Mouse (Mus musculus): ENCODE measurements around the gene Slc2a3. TPM values are rescaled to one million over a fixed set of nuclear protein-coding genes. Genes with fewer than 3 reads are reported as not detected.
"Not testable (repeated sequence)": the region's sequence is repeated elsewhere in the genome, so short reads cannot be mapped to it uniquely, and the experiment has no call there.

Slc2a3 gene
- polyA plus RNA-seq, 1 experiment = 102 TPM

DNA sequence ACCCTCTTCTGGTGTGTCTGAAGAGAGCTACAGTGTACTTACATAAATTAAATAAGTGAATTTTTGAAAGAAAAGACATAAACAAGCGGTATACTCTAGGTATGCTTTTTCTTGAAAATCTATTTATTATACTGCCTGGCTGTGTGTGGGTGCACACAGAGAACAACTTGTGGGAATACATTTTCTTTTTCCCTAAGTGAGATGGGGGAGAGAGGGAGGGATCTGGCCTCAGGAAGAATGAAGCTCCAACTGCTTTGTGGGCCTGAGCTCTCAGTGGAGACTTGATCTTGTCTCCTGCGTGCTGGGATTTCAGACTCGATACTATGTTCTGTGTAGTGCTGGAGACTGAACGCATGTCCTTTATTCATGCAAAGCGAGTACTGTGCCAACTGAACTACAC, 99.6 kb downstream of the Slc2a3 start:
- no peak overlapping the region for H3K27ac ChIP-seq (ENCODE audit: insufficient read depth, low read length)
- 86% methylated on average over 5 of the region's 5 CpGs for WGBS
- no peaks in the 10 kb centered on the region for H3K27me3 ChIP-seq (ENCODE audit: control insufficient read depth, insufficient read depth, low read length)
- 0 out of 2 replicates have a peak, but pooled peaks cover 3% of the 10 kb centered on the region for H3K4me1 ChIP-seq (ENCODE audit: control insufficient read depth, insufficient read depth, low read length)
- TF ChIP-seq CTCF (IDR thresholded peaks at IDR 0.05; ENCODE audit: borderline replicate concordance, insufficient read depth, low read depth, low read length) = no peak
- TF ChIP-seq POLR2A (IDR thresholded peaks at IDR 0.05; ENCODE audit: borderline replicate concordance, insufficient read depth, low read length) = no peak
- H3K4me3 ChIP-seq (replicated peaks; ENCODE audit: insufficient read depth, low read depth, low read length) = no peak overlapping the region
- DNase-seq = no peak

- not testable (repeated sequence) for H3K27me3 ChIP-seq (ENCODE audit: control insufficient read depth, insufficient read depth, low read length); H3K4me1 ChIP-seq (ENCODE audit: control insufficient read depth, insufficient read depth, low read length); H3K4me3 ChIP-seq (replicated peaks; ENCODE audit: insufficient read depth, low read depth, low read length); H3K27ac ChIP-seq (ENCODE audit: insufficient read depth, low read length); DNase-seq
- WGBS = 85% methylated on average over 2 of the region's 2 CpGs
Observed at GRCm38 (mm10) chr6:122699628-122700027, 101.8 kb downstream of the Slc2a3 start.

GRCm38 (mm10) chr6:122695398-122695797, 106.0 kb downstream of the Slc2a3 start:
- 84% methylated on average over 3 of the region's 3 CpGs for WGBS
- H3K27ac ChIP-seq (ENCODE audit: insufficient read depth, low read length) = no peak overlapping the region

DNA sequence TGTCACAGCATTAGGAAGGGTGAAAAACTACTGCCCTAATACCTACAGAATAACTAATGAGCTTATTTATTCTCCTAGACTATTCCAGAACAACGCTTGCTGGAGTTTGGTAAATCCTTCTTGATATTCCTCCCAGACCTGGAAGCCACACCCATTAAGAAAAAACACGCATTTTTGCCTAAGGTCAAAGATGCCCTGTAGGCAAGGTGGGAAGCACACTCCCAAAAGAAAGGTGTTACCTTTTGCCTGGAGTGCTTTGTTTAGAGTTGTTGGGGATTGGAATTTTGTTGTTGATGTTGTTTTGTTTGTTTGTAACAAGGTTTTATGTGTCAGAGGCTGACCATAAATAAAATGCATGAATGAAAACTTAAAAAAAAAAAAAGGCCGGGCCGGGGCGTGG, 111.4 kb downstream of the Slc2a3 start:
- H3K27me3 ChIP-seq (ENCODE audit: control insufficient read depth, insufficient read depth, low read length) = no peaks in the 10 kb centered on the region
- WGBS = 84% methylated on average over 5 of the region's 5 CpGs
- H3K4me3 ChIP-seq (replicated peaks; ENCODE audit: insufficient read depth, low read depth, low read length) = no peak overlapping the region
- TF ChIP-seq CTCF (IDR thresholded peaks at IDR 0.05; ENCODE audit: borderline replicate concordance, insufficient read depth, low read depth, low read length) = no peak
- TF ChIP-seq POLR2A (IDR thresholded peaks at IDR 0.05; ENCODE audit: borderline replicate concordance, insufficient read depth, low read length) = no peak
- H3K27ac ChIP-seq (ENCODE audit: insufficient read depth, low read length) = no peak overlapping the region
- no peaks in the 10 kb centered on the region for H3K4me1 ChIP-seq (ENCODE audit: control insufficient read depth, insufficient read depth, low read length)
- DNase-seq = no peak

More at GRCm38 (mm10) chr6:122695398-122695797, 106.0 kb downstream of the Slc2a3 start:
- Histone ChIP-seq H3K27me3 (ENCODE audit: control insufficient read depth, insufficient read depth, low read length) (no peaks in the 10 kb centered on the region), H3K4me3 (replicated peaks; ENCODE audit: insufficient read depth, low read depth, low read length) (no peak overlapping the region), H3K4me1 (ENCODE audit: control insufficient read depth, insufficient read depth, low read length) (no peaks in the 10 kb centered on the region)
- TF ChIP-seq CTCF (IDR thresholded peaks at IDR 0.05; ENCODE audit: borderline replicate concordance, insufficient read depth, low read depth, low read length) (no peak), POLR2A (IDR thresholded peaks at IDR 0.05; ENCODE audit: borderline replicate concordance, insufficient read depth, low read length) (no peak)
- DNase-seq = no peak

DNA sequence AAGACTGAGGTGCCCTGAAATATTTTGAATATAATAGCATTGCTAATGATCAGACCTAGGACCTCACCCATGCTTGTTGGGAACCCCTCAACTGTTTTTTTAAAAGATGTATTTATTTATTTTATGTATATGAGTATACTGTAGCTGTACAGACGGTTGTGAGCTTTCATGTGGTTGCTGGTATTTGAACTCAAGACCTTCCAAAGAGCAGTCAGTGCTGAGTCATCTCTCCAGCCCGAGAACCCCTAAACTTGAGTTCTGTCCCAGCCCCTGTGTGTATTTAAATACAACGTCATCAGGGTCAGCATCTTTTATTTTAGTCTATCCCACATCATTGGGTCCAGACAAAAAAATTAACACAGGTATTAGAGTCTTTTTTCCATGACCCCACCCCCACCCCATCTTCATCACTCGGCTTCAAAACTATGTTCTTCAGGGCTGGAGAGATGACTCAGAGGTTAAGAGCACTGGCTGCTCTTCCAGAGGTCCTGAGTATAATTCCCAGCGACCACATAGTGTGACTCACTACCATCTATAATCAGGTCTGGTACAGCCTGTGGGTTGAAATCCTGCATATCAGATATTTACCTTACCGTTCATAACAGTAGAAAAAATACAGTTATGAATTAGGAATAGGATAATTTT, 111.9 kb downstream of the Slc2a3 start:
- H3K4me1 ChIP-seq (ENCODE audit: control insufficient read depth, insufficient read depth, low read length) = no peaks in the 10 kb centered on the region
- no peak overlapping the region for H3K4me3 ChIP-seq (replicated peaks; ENCODE audit: insufficient read depth, low read depth, low read length)
- H3K27me3 ChIP-seq (ENCODE audit: control insufficient read depth, insufficient read depth, low read length) = no peaks in the 10 kb centered on the region
- no peak overlapping the region for H3K27ac ChIP-seq (ENCODE audit: insufficient read depth, low read length)
- no peak for DNase-seq
- TF ChIP-seq POLR2A (IDR thresholded peaks at IDR 0.05; ENCODE audit: borderline replicate concordance, insufficient read depth, low read length) = no peak
- no peak for TF ChIP-seq CTCF (IDR thresholded peaks at IDR 0.05; ENCODE audit: borderline replicate concordance, insufficient read depth, low read depth, low read length)
- WGBS = 79% methylated on average over 6 of the region's 6 CpGs

- Histone ChIP-seq H3K4me3 (replicated peaks; ENCODE audit: insufficient read depth, low read depth, low read length) (no peak overlapping the region), H3K4me1 (ENCODE audit: control insufficient read depth, insufficient read depth, low read length) (no peaks in the 10 kb centered on the region), H3K27ac (ENCODE audit: insufficient read depth, low read length) (no peak overlapping the region), H3K27me3 (ENCODE audit: control insufficient read depth, insufficient read depth, low read length) (no peaks in the 10 kb centered on the region)
- WGBS = 88% methylated on average over 13 of the region's 13 CpGs
- TF ChIP-seq POLR2A (IDR thresholded peaks at IDR 0.05; ENCODE audit: borderline replicate concordance, insufficient read depth, low read length) (no peak), CTCF (IDR thresholded peaks at IDR 0.05; ENCODE audit: borderline replicate concordance, insufficient read depth, low read depth, low read length) (no peak)
- no peak for DNase-seq
Observed at GRCm38 (mm10) chr6:122686709-122687108, 114.7 kb downstream of the Slc2a3 start.

- Histone ChIP-seq H3K4me3 (replicated peaks; ENCODE audit: insufficient read depth, low read depth, low read length) (no peak overlapping the region), H3K27ac (ENCODE audit: insufficient read depth, low read length) (no peak overlapping the region), H3K27me3 (ENCODE audit: control insufficient read depth, insufficient read depth, low read length) (no peaks in the 10 kb centered on the region), H3K4me1 (ENCODE audit: control insufficient read depth, insufficient read depth, low read length) (no peaks in the 10 kb centered on the region)
- TF ChIP-seq CTCF (IDR thresholded peaks at IDR 0.05; ENCODE audit: borderline replicate concordance, insufficient read depth, low read depth, low read length) (no peak), POLR2A (IDR thresholded peaks at IDR 0.05; ENCODE audit: borderline replicate concordance, insufficient read depth, low read length) (no peak)
- DNase-seq = no peak
- 43% methylated on average over 3 of the region's 3 CpGs for WGBS
Observed at GRCm38 (mm10) chr6:122682646-122683045, 118.8 kb downstream of the Slc2a3 start.

Other genes starting within 250 kb of the Slc2a3 start
- not detected in 2 replicates for gene Aicda, start 247.8 kb downstream of the Slc2a3 start, polyA plus RNA-seq (2012; rRNA removed)
- gene Apobec1, start 199.2 kb downstream of the Slc2a3 start, polyA plus RNA-seq (2012; rRNA removed) = 3.2 and 3.8 TPM in 2 replicates
- 0.16 and 0.21 TPM in 2 replicates for gene Gdf3, start 191.6 kb downstream of the Slc2a3 start, polyA plus RNA-seq (2012; rRNA removed)
- gene Dppa3, start 175.2 kb downstream of the Slc2a3 start, polyA plus RNA-seq (2012; rRNA removed) = not detected in 2 replicates
- 0.07 and 0.13 TPM in 2 replicates for gene Nanog, start 94.2 kb downstream of the Slc2a3 start, polyA plus RNA-seq (2012; rRNA removed)
- 17.7 and 18.2 TPM in 2 replicates for gene Foxj2, start 18.3 kb upstream of the Slc2a3 start, polyA plus RNA-seq (2012; rRNA removed)
- 0.38 and 0.44 TPM in 2 replicates for gene C3ar1, start 54.5 kb upstream of the Slc2a3 start, polyA plus RNA-seq (2012; rRNA removed)
- 174 and 176 TPM in 2 replicates for gene Necap1, start 72.8 kb upstream of the Slc2a3 start, polyA plus RNA-seq (2012; rRNA removed)
- gene Clec4a1, start 120.2 kb upstream of the Slc2a3 start, polyA plus RNA-seq (2012; rRNA removed) = 0.13 and 0.16 TPM in 2 replicates
- 0.11 and 0.21 TPM in 2 replicates for gene Clec4a3, start 150.9 kb upstream of the Slc2a3 start, polyA plus RNA-seq (2012; rRNA removed)
- not detected in 2 replicates for gene Clec4a4, start 188.7 kb upstream of the Slc2a3 start, polyA plus RNA-seq (2012; rRNA removed)
- gene Clec4b1, start 248.3 kb upstream of the Slc2a3 start, polyA plus RNA-seq (2012; rRNA removed) = not detected in 2 replicates

Measured in cerebellum, adult 2 months (tissue).